ENCODE assay signal across 8 mouse cellular contexts in the genomic region with DNA sequence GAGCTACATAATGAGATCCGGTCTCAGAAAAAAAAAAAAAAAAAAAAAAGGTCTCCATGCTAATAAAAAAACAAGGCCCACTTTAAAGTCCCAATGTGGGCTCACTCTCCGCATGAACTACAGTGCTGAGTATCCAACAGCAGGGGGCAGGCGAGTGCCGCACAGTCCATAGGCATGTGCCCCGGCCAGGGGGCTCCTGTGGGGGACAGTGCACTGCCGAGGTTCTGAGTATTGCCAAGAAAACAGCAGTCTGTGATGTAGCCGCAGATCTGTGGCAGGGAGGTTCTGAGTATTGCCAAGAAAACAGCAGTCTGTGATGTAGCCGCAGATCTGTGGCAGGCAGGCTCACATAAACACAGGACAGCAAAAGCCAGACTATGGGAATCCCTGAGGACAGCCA. TPM values are rescaled to one million over a fixed set of nuclear protein-coding genes. Genes with fewer than 3 reads are reported as not detected.
A peak's percentile ranks its signal among the peaks of the same experiment; 100 is the strongest.
DNase-seq lines count a peak whose midpoint lies in the region; ATAC-seq and TF ChIP-seq lines count a peak whose summit lies in the region.

No protein-coding gene starts in this region.

- no peaks in the 10 kb centered on the region for H3K27me3 ChIP-seq in hindbrain, embryonic 15.5 days
- H3K27me3 ChIP-seq in liver, embryonic 14.5 days (ENCODE audit: control insufficient read depth, insufficient read depth, low read length) = no peaks in the 10 kb centered on the region
- no peaks in the 10 kb centered on the region for H3K27me3 ChIP-seq in neural tube, embryonic 13.5 days

- 15% methylated on average over 8 of the region's 8 CpGs for WGBS in hindbrain, embryonic 15.5 days
- 23% methylated on average over 8 of the region's 8 CpGs for WGBS in liver, embryonic 14.5 days (ENCODE audit: insufficient replicate concordance)
- 18% methylated on average over 8 of the region's 8 CpGs for WGBS in neural tube, embryonic 13.5 days

- TF ChIP-seq EP300 in liver, embryonic 14.5 days (IDR thresholded peaks at IDR 0.05; ENCODE audit: low read depth) = no peak

- no peak overlapping the region for H3K4me2 ChIP-seq in hindbrain, embryonic 15.5 days
- no peak overlapping the region for H3K4me2 ChIP-seq in liver, embryonic 14.5 days (ENCODE audit: low read depth)
- H3K4me2 ChIP-seq in neural tube, embryonic 13.5 days = no peak overlapping the region

- no peak overlapping the region; the same call in 1 of the 2 replicates for H3K27ac ChIP-seq in hindbrain, embryonic 15.5 days (replicated peaks)
- no peak overlapping the region for H3K27ac ChIP-seq in liver, embryonic 14.5 days
- peak overlapping the region; percentile 49; the same call in 1 of the 2 replicates for H3K27ac ChIP-seq in neural tube, embryonic 13.5 days (replicated peaks)

- no peak overlapping the region for H3K9ac ChIP-seq in hindbrain, embryonic 15.5 days
- H3K9ac ChIP-seq in liver, embryonic 14.5 days (replicated peaks) = no peak overlapping the region
- no peak overlapping the region for H3K9ac ChIP-seq in neural tube, embryonic 13.5 days

- no peaks in the 10 kb centered on the region for H3K9me3 ChIP-seq in hindbrain, embryonic 15.5 days
- no peaks in the 10 kb centered on the region for H3K9me3 ChIP-seq in liver, embryonic 14.5 days (ENCODE audit: control insufficient read depth, low read length)
- H3K9me3 ChIP-seq in neural tube, embryonic 13.5 days = no peaks in the 10 kb centered on the region

- TF ChIP-seq CTCF in liver, embryonic 14.5 days (IDR thresholded peaks at IDR 0.05; ENCODE audit: low read depth) = peak; percentile 89

- peaks cover 34% of the 10 kb centered on the region for H3K4me1 ChIP-seq in hindbrain, embryonic 15.5 days (replicated peaks)
- no peaks in the 10 kb centered on the region for H3K4me1 ChIP-seq in liver, embryonic 14.5 days (replicated peaks; ENCODE audit: control insufficient read depth in 2 of 2, insufficient read depth in 2 of 2, low read length in 1 of 2)
- peaks cover 43% of the 10 kb centered on the region for H3K4me1 ChIP-seq in neural tube, embryonic 13.5 days (replicated peaks)

- peak; percentile 47 to 49 for DNase-seq in layer of hippocampus, postnatal 36 days
- no peak for DNase-seq in layer of hippocampus, adult 18-20 months (ENCODE audit: low spot score in 2 of 2)
- DNase-seq in MN1 (ENCODE audit: low spot score) = peak; percentile 85
- DNase-seq in embryo, embryonic 10 days (ENCODE audit: low spot score) = peak; percentile 87
- DNase-seq in liver, embryonic 14.5 days (ENCODE audit: low read depth in 3 of 3, low spot score in 3 of 3) = no peak
- no peak for DNase-seq in frontal cortex, postnatal 25 days (ENCODE audit: low spot score in 2 of 2)

- 0 out of 2 replicates have a peak, but pooled peaks have one; percentile 35 for ATAC-seq in hindbrain, embryonic 15.5 days (ENCODE audit: low FRiP score, low read depth)
- ATAC-seq in liver, embryonic 14.5 days (ENCODE audit: insufficient read depth) = no peak
- no peak for ATAC-seq in neural tube, embryonic 13.5 days (ENCODE audit: low read depth)

- no peak overlapping the region for H3K4me3 ChIP-seq in hindbrain, embryonic 15.5 days
- H3K4me3 ChIP-seq in liver, embryonic 14.5 days (ENCODE audit: insufficient read depth in 1 of 2, low read depth in 2 of 2, low read length in 2 of 2) = no peak overlapping the region
- no peak overlapping the region for H3K4me3 ChIP-seq in neural tube, embryonic 13.5 days

- H3K36me3 ChIP-seq in hindbrain, embryonic 15.5 days = 0 out of 2 replicates have a peak, but pooled peaks cover 3% of the 10 kb centered on the region
- H3K36me3 ChIP-seq in liver, embryonic 14.5 days (replicated peaks; ENCODE audit: control insufficient read depth, insufficient read depth, low read depth) = no peaks in the 10 kb centered on the region
- H3K36me3 ChIP-seq in neural tube, embryonic 13.5 days = peaks cover 48% of the 10 kb centered on the region

RNA-seq across cellular contexts. Expression of a gene that starts 15.5 kb away (rescaled TPM):
- 10 to 100 TPM; 73.7 to 77.2 TPM for total RNA-seq in layer of hippocampus, postnatal 36 days (2021)
- total RNA-seq in layer of hippocampus, adult 18-20 months (2021) = 10 to 100 TPM; 54.5 to 67.0 TPM
- polyA plus RNA-seq in hindbrain, embryonic 15.5 days (2015; fragmentation: Nextera tagmentation; extraction: Ambion mirVana) = 6.2 and 7.7 TPM in 2 replicates
- 1.3 and 1.7 TPM in 2 replicates for polyA plus RNA-seq in liver, embryonic 14.5 days (2012; rRNA removed)
- polyA plus RNA-seq in liver, embryonic 14.5 days (2014; fragmentation: Nextera tagmentation; extraction: Ambion mirVana) = 0.35 and 0.53 TPM in 2 replicates
- 4.9 and 7.2 TPM in 2 replicates for polyA plus RNA-seq in neural tube, embryonic 13.5 days (2015; fragmentation: Nextera tagmentation; extraction: Ambion mirVana)

RNA-seq across cellular contexts. Expression of a gene that starts 33.3 kb away (rescaled TPM):
- total RNA-seq in layer of hippocampus, postnatal 36 days (2021) = 10 to 100 TPM; 38.5 to 40.5 TPM
- 10 to 100 TPM; 36.6 to 42.8 TPM for total RNA-seq in layer of hippocampus, adult 18-20 months (2021)
- 50.6 and 56.2 TPM in 2 replicates for polyA plus RNA-seq in hindbrain, embryonic 15.5 days (2015; fragmentation: Nextera tagmentation; extraction: Ambion mirVana)
- 58.9 and 60.3 TPM in 2 replicates for polyA plus RNA-seq in liver, embryonic 14.5 days (2012; rRNA removed)
- 88.7 and 99.5 TPM in 2 replicates for polyA plus RNA-seq in liver, embryonic 14.5 days (2014; fragmentation: Nextera tagmentation; extraction: Ambion mirVana)
- 55.5 and 58.7 TPM in 2 replicates for polyA plus RNA-seq in neural tube, embryonic 13.5 days (2015; fragmentation: Nextera tagmentation; extraction: Ambion mirVana)

RNA-seq across cellular contexts. Expression of a gene that starts 34.6 kb away (rescaled TPM):
- 1 to 10 TPM; 5.7 to 5.8 TPM for total RNA-seq in layer of hippocampus, postnatal 36 days (2021)
- 1 to 10 TPM; 3.4 to 4.5 TPM for total RNA-seq in layer of hippocampus, adult 18-20 months (2021)
- polyA plus RNA-seq in hindbrain, embryonic 15.5 days (2015; fragmentation: Nextera tagmentation; extraction: Ambion mirVana) = 161 and 173 TPM in 2 replicates
- 7.1 and 10.5 TPM in 2 replicates for polyA plus RNA-seq in liver, embryonic 14.5 days (2012; rRNA removed)
- 11.0 and 11.6 TPM in 2 replicates for polyA plus RNA-seq in liver, embryonic 14.5 days (2014; fragmentation: Nextera tagmentation; extraction: Ambion mirVana)
- 248 and 255 TPM in 2 replicates for polyA plus RNA-seq in neural tube, embryonic 13.5 days (2015; fragmentation: Nextera tagmentation; extraction: Ambion mirVana)

RNA-seq across cellular contexts. Expression of a gene that starts 43.3 kb away (rescaled TPM):
- total RNA-seq in layer of hippocampus, postnatal 36 days (2021) = not detected
- total RNA-seq in layer of hippocampus, adult 18-20 months (2021) = under 1 TPM in 1 of 2 experiments, not detected in 1; 0.35 TPM
- polyA plus RNA-seq in hindbrain, embryonic 15.5 days (2015; fragmentation: Nextera tagmentation; extraction: Ambion mirVana) = 0.43 and 0.71 TPM in 2 replicates
- polyA plus RNA-seq in liver, embryonic 14.5 days (2012; rRNA removed) = 0.03 TPM in 1 of 2 replicates, not detected in the other
- not detected in 2 replicates for polyA plus RNA-seq in liver, embryonic 14.5 days (2014; fragmentation: Nextera tagmentation; extraction: Ambion mirVana)
- polyA plus RNA-seq in neural tube, embryonic 13.5 days (2015; fragmentation: Nextera tagmentation; extraction: Ambion mirVana) = not detected in 2 replicates

RNA-seq across cellular contexts. Expression of a gene that starts 58.1 kb away (rescaled TPM):
- total RNA-seq in layer of hippocampus, postnatal 36 days (2021) = 100 to 1,000 TPM; 150 to 154 TPM
- total RNA-seq in layer of hippocampus, adult 18-20 months (2021) = 100 to 1,000 TPM; 151 to 157 TPM
- polyA plus RNA-seq in hindbrain, embryonic 15.5 days (2015; fragmentation: Nextera tagmentation; extraction: Ambion mirVana) = 181 and 193 TPM in 2 replicates
- polyA plus RNA-seq in liver, embryonic 14.5 days (2012; rRNA removed) = 17.9 and 21.6 TPM in 2 replicates
- polyA plus RNA-seq in liver, embryonic 14.5 days (2014; fragmentation: Nextera tagmentation; extraction: Ambion mirVana) = 11.4 and 14.1 TPM in 2 replicates
- 133 and 144 TPM in 2 replicates for polyA plus RNA-seq in neural tube, embryonic 13.5 days (2015; fragmentation: Nextera tagmentation; extraction: Ambion mirVana)

Comparison
In these comparisons a context has a peak if more than half of its experiments do, and no peak if none do; other contexts are left out.
1. DNase-seq: peak in layer of hippocampus, postnatal 36 days (2 of 2), MN1 (single experiment) and embryo, embryonic 10 days (single experiment); none in layer of hippocampus, adult 18-20 months (0 of 2), liver, embryonic 14.5 days (0 of 3) and frontal cortex, postnatal 25 days (0 of 2).
2. RNA of a gene that starts 34.6 kb away (polyA plus RNA-seq): 248 to 255 TPM in neural tube, embryonic 13.5 days and 161 to 173 TPM in hindbrain, embryonic 15.5 days; 7.1 to 11.6 TPM in liver, embryonic 14.5 days; every median in the first group is over 10 times any median in the second.